Mouse (Mus musculus): Measurements from ENCODE around the gene Anapc11. TPM values are rescaled to one million over a fixed set of nuclear protein-coding genes. Genes with fewer than 3 reads are reported as not detected.

Anapc11 gene
- polyA plus RNA-seq, 1 experiment from 2014 or later = 192 TPM

GRCm38 (mm10) chr11:120562949-120563348 lies 35.3 kb upstream of the Anapc11 start:
- H3K27me3 ChIP-seq = no peaks in the 10 kb centered on the region
- H3K4me3 ChIP-seq = no peak overlapping the region
- ATAC-seq (ENCODE audit: low read depth) = no peak
- no peak overlapping the region for H3K9ac ChIP-seq
- H3K9me3 ChIP-seq = no peaks in the 10 kb centered on the region
- peaks cover 94% of the 10 kb centered on the region for H3K36me3 ChIP-seq
- no peak overlapping the region for H3K27ac ChIP-seq (replicated peaks)
- no peaks in the 10 kb centered on the region for H3K4me1 ChIP-seq (replicated peaks)
- H3K4me2 ChIP-seq = no peak overlapping the region
- WGBS = 96% methylated on average over 13 of the region's 13 CpGs

- WGBS = 83% methylated on average over 9 of the region's 9 CpGs
Observed at GRCm38 (mm10) chr11:120565114-120565513, 33.1 kb upstream of the Anapc11 start.

GRCm38 (mm10) chr11:120568324-120568723 lies 29.9 kb upstream of the Anapc11 start:
- H3K36me3 ChIP-seq = peaks cover 78% of the 10 kb centered on the region
- H3K4me1 ChIP-seq (replicated peaks) = peaks cover 16% of the 10 kb centered on the region
- 94% methylated on average over 6 of the region's 6 CpGs for WGBS
- H3K9me3 ChIP-seq = no peaks in the 10 kb centered on the region
- no peaks in the 10 kb centered on the region for H3K27me3 ChIP-seq
- H3K4me2 ChIP-seq = no peak overlapping the region
- H3K27ac ChIP-seq (replicated peaks) = no peak overlapping the region
- H3K4me3 ChIP-seq = no peak overlapping the region
- no peak for ATAC-seq (ENCODE audit: low read depth)
- no peak overlapping the region for H3K9ac ChIP-seq

More at GRCm38 (mm10) chr11:120565114-120565513, 33.1 kb upstream of the Anapc11 start:
- H3K4me2 ChIP-seq = no peak overlapping the region
- ATAC-seq (ENCODE audit: low read depth) = no peak
- H3K4me1 ChIP-seq (replicated peaks) = no peaks in the 10 kb centered on the region
- no peaks in the 10 kb centered on the region for H3K27me3 ChIP-seq
- no peak overlapping the region for H3K9ac ChIP-seq
- no peak overlapping the region for H3K4me3 ChIP-seq
- H3K27ac ChIP-seq (replicated peaks) = no peak overlapping the region
- no peaks in the 10 kb centered on the region for H3K9me3 ChIP-seq
- H3K36me3 ChIP-seq = peaks cover 97% of the 10 kb centered on the region

GRCm38 (mm10) chr11:120571122-120571521 lies 27.1 kb upstream of the Anapc11 start:
- H3K9ac ChIP-seq = peak overlapping the region; percentile 96
- 83% methylated on average over 3 of the region's 3 CpGs for WGBS
- peak overlapping the region; percentile 89 for H3K4me3 ChIP-seq

GRCm38 (mm10) chr11:120571754-120572416 lies 26.3 kb upstream of the Anapc11 start:
- Histone ChIP-seq H3K4me3 (peak overlapping the region; percentile 89), H3K27me3 (no peaks in the 10 kb centered on the region), H3K36me3 (peaks cover 46% of the 10 kb centered on the region), H3K4me2 (peak overlapping the region; percentile 90), H3K27ac (replicated peaks) (peak overlapping the region; percentile 90), H3K9me3 (no peaks in the 10 kb centered on the region), H3K4me1 (replicated peaks) (peaks cover 30% of the 10 kb centered on the region), H3K9ac (peak overlapping the region; percentile 96)
- no peak for ATAC-seq (ENCODE audit: low read depth)
- WGBS = 17% methylated on average over 11 of the region's 11 CpGs

More at GRCm38 (mm10) chr11:120571122-120571521, 27.1 kb upstream of the Anapc11 start:
- Histone ChIP-seq H3K27me3 (no peaks in the 10 kb centered on the region), H3K9me3 (no peaks in the 10 kb centered on the region), H3K27ac (replicated peaks) (no peak overlapping the region), H3K4me1 (replicated peaks) (peaks cover 30% of the 10 kb centered on the region), H3K36me3 (peaks cover 51% of the 10 kb centered on the region), H3K4me2 (peak overlapping the region; percentile 90)
- no peak for ATAC-seq (ENCODE audit: low read depth)

GRCm38 (mm10) chr11:120572417-120572751 lies 25.8 kb upstream of the Anapc11 start:
- peak; percentile 51; the same call in 1 of the 2 replicates for ATAC-seq (ENCODE audit: low read depth)
- H3K27ac ChIP-seq (replicated peaks) = peak overlapping the region; percentile 90
- H3K4me3 ChIP-seq = peak overlapping the region; percentile 89
- no peaks in the 10 kb centered on the region for H3K27me3 ChIP-seq
- WGBS = under 1% methylated on average over 24 of the region's 24 CpGs
- H3K36me3 ChIP-seq = peaks cover 46% of the 10 kb centered on the region
- peak overlapping the region; percentile 96 for H3K9ac ChIP-seq
- no peaks in the 10 kb centered on the region for H3K9me3 ChIP-seq
- peak overlapping the region; percentile 90 for H3K4me2 ChIP-seq
- H3K4me1 ChIP-seq (replicated peaks) = peaks cover 30% of the 10 kb centered on the region

GRCm38 (mm10) chr11:120572752-120573584 lies 25.3 kb upstream of the Anapc11 start, which contains the start of gene P4hb:
Gene P4hb, minus strand, starts transcription at chr11:120573253.
- peak; percentile 98 for ATAC-seq (ENCODE audit: low read depth)
- peaks cover 46% of the 10 kb centered on the region for H3K36me3 ChIP-seq
- WGBS = under 1% methylated on average over 94 of the region's 94 CpGs
- no peaks in the 10 kb centered on the region for H3K27me3 ChIP-seq
- peak within 1 kb of the TSS; percentile 90 for H3K4me2 ChIP-seq
- no peaks in the 10 kb centered on the region for H3K9me3 ChIP-seq
- peak within 1 kb of the TSS; percentile 96 for H3K9ac ChIP-seq
- peak within 1 kb of the TSS; percentile 89 for H3K4me3 ChIP-seq
- H3K4me1 ChIP-seq (replicated peaks) = peaks cover 30% of the 10 kb centered on the region
- H3K27ac ChIP-seq (replicated peaks) = peak within 1 kb of the TSS; percentile 90

GRCm38 (mm10) chr11:120573585-120574277 lies 24.5 kb upstream of the Anapc11 start:
- peak overlapping the region; percentile 89 for H3K4me3 ChIP-seq
- WGBS = under 1% methylated on average over 23 of the region's 23 CpGs
- peaks cover 46% of the 10 kb centered on the region for H3K36me3 ChIP-seq
- no peaks in the 10 kb centered on the region for H3K27me3 ChIP-seq
- H3K4me1 ChIP-seq (replicated peaks) = peaks cover 35% of the 10 kb centered on the region
- H3K27ac ChIP-seq (replicated peaks) = peak overlapping the region; percentile 90
- no peak; the same call in 1 of the 2 replicates for ATAC-seq (ENCODE audit: low read depth)
- H3K4me2 ChIP-seq = peak overlapping the region; percentile 90
- H3K9ac ChIP-seq = peak overlapping the region; percentile 84
- H3K9me3 ChIP-seq = no peaks in the 10 kb centered on the region

GRCm38 (mm10) chr11:120574278-120574600 lies 24.0 kb upstream of the Anapc11 start:
- Histone ChIP-seq H3K9me3 (no peaks in the 10 kb centered on the region), H3K4me3 (peak overlapping the region; percentile 89), H3K4me1 (replicated peaks) (peaks cover 40% of the 10 kb centered on the region), H3K36me3 (peaks cover 47% of the 10 kb centered on the region), H3K27me3 (no peaks in the 10 kb centered on the region), H3K4me2 (peak overlapping the region; percentile 90), H3K9ac (peak overlapping the region; percentile 84), H3K27ac (replicated peaks) (peak overlapping the region; percentile 90; the same call in 1 of the 2 replicates)
- 41% methylated on average over 5 of the region's 5 CpGs for WGBS
- ATAC-seq (ENCODE audit: low read depth) = no peak

GRCm38 (mm10) chr11:120575046-120575445 lies 23.2 kb upstream of the Anapc11 start:
- WGBS = 76% methylated on average over 2 of the region's 2 CpGs
- H3K9ac ChIP-seq = 0 out of 2 replicates have a peak overlapping the region, but pooled peaks have one; percentile 84
- no peak overlapping the region for H3K4me2 ChIP-seq
- H3K4me1 ChIP-seq (replicated peaks) = peaks cover 48% of the 10 kb centered on the region
- no peak for ATAC-seq (ENCODE audit: low read depth)
- peaks cover 46% of the 10 kb centered on the region for H3K36me3 ChIP-seq
- H3K9me3 ChIP-seq = no peaks in the 10 kb centered on the region
- no peaks in the 10 kb centered on the region for H3K27me3 ChIP-seq
- H3K4me3 ChIP-seq = no peak overlapping the region
- no peak overlapping the region for H3K27ac ChIP-seq (replicated peaks)

- Histone ChIP-seq H3K36me3 (peaks cover 37% of the 10 kb centered on the region), H3K9ac (no peak overlapping the region), H3K27me3 (no peaks in the 10 kb centered on the region), H3K9me3 (no peaks in the 10 kb centered on the region), H3K4me1 (replicated peaks) (peaks cover 53% of the 10 kb centered on the region), H3K27ac (replicated peaks) (no peak overlapping the region), H3K4me2 (no peak overlapping the region), H3K4me3 (no peak overlapping the region)
- ATAC-seq (ENCODE audit: low read depth) = no peak
Observed at GRCm38 (mm10) chr11:120575940-120576339, 22.3 kb upstream of the Anapc11 start.

All from neural tube, embryonic 13.5 days (tissue).